Mouse (Mus musculus): ENCODE measurements around the gene Slc9a7.

Slc9a7 gene

DNA sequence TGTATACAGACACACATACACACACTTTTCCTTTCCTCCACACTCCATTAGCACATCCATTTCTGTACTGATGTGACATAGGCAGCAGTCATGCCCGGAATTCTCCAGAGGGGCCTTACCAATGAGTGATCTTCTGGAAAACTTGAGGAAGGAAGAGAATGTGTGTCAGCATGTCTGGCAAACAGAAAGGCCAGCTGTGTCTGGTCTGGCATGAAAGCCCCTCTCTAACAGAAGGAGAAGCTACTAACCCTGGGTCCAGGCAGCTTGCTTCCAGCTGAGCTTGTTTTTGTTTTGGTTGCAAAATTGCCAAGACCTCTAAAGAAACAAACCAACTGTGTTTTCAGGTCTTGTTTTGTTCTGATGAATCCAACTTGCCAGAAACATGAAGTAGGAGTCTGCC, 162.1 kb downstream of the Slc9a7 start:
- peak; percentile 95 for DNase-seq

DNA sequence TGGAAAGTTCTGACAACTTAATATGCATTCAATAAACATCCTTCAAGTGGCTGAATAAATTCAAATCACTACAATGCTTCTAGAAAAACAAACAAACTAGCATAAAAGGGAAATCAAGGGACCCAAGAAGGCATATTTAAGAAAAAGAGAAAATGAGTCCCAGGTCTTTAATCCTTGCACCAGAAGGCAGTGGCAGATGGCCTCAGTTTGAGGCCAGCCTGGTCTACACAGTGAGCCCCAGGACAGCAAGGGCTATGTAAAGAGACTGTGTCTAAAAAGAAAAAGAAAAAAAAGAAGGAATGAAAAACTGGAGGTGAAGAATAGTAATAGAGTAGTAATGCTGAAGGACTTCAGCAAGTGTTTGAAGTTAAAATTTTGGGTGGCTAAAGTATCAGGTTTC, 162.7 kb downstream of the Slc9a7 start:
- DNase-seq, result no peak

DNA sequence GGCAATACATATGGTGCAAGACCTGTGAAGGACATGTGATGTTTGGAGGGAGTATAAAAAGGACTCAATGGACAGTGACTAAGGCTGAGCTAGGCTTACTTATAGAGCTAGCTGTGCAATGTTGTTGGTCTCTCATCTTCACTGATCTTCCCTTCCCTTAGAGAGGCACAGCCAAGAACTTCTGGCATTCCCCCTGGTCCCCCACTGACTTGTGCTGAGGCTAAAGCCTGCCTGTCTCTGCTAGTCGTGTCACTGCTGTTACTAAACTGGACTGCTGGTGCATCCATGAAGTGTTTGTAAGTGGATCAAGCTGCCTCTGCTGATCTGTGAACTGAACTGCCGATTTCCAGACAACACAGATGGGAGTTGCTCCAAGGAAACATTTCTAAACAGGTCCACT, 166.1 kb downstream of the Slc9a7 start:
- DNase-seq, result no peak

DNA sequence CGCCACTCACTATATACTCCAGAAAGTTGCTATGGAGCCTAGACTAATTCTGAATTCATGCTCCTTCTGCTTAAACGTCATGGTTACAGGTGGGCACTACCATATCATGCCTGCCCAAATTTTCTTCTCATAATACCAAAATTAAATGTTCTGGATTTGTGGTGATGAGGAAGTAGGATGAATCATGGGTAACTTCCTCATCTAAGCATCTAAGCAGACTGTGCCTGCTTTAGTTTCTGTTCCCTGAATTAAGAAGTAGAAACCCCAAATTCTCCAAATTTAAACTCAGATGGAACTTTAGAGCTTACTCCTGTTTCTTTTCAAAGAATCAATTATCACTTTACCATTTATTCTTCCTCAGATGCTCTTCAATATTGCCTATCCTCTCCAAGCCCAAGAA, 173.9 kb downstream of the Slc9a7 start:
- DNase-seq, result no peak

DNA sequence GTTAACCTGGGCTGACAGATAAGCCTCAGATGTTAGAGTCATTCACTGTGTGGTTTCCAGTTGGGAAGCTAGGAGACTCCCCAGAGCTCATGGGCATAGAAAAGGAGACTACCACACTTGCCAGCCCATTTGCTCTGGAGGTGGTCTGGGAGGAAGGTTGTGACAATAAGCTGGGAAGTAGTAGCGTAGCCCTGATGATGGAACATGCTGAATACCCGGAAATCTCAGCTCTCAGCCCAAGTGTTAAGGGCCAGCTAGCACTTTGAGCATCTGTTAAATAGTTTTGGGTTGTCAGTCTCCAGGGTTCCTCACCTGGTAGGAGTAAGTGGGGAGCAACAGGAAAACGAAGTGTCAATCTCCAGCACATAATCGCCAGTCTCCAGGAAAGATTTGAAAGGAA, 221.4 kb downstream of the Slc9a7 start:
- DNase-seq, result peak; percentile 98

DNA sequence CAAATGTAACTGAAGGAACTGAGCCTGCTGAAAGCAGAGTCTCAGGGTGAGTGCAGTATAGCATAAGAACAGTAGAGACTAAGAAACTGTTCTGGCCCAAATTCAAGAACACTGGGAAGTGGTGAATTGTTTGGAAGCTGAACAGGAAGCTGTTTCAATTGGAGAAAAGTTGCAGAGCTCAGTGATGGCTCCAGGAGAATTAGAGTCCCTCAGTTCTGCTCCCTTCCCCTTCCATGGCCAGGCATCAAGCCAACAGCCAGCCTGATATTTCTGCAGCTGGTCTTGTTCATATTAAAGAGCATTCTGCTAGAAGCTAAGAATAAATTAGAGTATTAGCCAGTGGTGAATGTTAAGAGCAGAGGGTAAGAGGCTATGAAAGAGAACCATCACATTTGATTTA, 225.0 kb downstream of the Slc9a7 start:
- peak; percentile 90 for DNase-seq

DNA sequence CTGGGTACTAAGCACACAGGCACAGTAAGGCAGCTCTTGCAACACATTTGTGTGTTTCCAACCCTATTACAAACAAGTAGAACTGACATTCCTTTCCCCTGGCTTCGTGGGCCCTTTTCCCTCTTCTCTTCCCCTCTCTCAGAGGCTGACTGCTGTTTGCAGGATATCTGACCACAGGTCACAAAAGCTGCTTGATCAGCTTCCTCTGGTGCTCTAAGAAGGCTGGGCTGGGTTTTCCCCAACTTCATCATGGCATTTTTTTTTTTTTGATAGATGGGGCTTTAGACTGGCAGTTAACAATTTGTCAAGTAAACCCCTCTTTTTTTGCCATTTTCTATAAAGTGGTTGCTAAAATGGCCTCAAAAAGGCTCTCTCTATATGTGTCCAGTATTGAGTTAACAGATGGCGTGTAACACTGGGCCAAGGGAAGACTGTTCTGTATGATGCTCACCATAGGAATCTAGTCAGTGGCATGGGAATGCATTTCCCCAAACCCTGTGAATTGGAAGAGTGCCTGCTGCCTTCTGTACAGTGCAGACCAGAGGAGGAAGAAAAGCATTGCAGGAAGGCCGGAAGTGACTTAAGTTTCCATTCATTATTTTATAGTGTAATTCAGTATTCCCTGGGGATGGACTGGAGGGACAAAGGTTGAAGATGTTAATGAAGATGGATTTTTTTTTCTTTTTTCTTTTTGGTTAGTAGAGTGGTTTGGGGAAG, 229.7 kb downstream of the Slc9a7 start:
- peak; percentile 83 for DNase-seq

DNA sequence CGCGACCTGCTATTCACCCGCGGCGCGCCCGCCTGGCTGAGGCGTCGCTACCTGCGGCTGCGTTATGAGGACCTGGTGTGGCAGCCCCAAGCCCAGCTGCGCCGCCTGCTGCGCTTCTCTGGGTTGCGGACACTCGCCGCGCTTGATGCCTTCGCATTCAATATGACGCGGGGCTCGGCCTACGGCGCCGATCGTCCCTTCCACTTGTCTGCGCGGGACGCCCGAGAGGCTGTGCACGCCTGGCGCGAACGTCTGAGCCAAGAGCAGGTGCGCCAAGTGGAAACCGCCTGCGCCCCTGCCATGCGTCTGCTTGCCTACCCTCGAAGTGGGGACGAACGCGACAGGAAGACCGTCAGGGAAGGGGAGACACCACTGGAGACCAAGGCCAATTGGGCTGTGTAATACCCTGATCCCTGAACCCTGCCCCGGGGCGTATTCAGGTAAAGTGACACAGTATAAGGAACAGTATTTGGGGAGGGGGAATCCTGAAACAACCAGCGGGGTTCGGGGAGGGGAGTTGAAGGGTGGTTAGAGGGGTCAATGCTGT, 230.8 kb downstream of the Slc9a7 start:
- DNase-seq, result no peak

DNA sequence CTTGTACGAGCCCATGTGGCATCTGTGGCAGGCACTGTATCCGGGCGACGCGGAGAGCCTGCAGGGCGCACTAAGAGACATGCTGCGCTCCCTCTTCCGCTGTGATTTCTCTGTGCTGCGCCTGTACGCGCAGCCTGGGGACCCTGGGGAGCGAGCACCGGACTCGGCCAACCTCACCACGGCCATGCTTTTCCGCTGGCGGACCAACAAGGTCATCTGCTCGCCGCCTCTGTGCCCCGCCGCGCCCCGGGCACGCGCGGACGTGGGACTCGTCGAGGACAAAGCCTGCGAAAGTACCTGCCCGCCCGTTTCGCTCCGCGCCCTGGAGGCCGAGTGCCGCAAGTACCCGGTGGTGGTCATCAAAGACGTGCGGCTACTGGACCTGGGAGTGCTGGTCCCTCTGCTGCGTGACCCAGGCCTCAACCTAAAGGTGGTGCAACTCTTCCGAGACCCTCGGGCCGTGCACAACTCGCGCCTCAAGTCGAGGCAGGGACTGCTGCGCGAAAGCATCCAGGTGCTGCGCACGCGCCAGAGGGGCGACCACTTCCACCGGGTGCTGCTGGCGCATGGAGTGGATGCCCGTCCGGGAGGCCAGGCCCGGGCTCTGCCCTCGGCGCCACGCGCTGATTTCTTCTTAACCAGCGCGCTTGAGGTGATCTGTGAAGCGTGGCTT, 231.4 kb downstream of the Slc9a7 start:
- DNase-seq, result peak; percentile 88

DNA sequence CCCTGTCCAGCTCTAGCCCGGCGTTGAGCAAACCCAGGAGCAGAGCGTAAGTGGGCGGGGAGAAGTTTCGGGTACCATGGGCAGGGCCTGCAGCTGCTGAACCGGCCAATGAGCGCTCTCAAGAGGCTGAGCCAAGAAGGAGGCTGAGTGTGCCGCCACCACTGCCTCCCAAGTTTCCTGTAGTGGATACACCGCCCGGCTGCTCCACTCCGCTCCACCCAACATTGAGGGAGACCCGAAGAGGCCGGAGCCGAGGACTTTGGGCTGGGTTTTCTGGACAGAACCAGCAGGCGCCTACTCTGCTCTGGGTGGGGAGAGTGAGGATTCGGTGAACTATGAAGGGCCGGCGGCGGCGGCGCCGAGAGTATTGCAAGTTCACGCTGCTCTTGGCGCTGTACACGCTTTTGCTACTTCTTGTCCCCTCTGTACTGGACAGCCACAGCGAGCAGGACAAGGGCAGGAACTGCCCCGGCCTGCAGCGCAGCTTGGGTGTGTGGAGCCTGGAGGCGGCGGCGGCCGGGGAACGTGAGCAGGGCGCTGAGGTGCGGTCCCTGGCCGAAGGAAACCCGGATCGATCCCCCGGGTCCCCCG, 232.1 kb downstream of the Slc9a7 start, which contains the start of gene Chst7:
TSS of gene Chst7 (plus strand) at position 180 of the 591 bp plus-strand sequence.
- peak; percentile 99 for DNase-seq
